Mouse (Mus musculus): ENCODE measurements around the gene B3gnt2. TPM values are rescaled to one million over a fixed set of nuclear protein-coding genes. Genes with fewer than 3 reads are reported as not detected.
A peak's percentile ranks its signal among the peaks of the same experiment; 100 is the strongest.

The B3gnt2 gene
- polyA plus RNA-seq (2015; fragmentation: Nextera tagmentation; extraction: Ambion mirVana), result 1.9 and 2.3 TPM in 2 replicates

DNA sequence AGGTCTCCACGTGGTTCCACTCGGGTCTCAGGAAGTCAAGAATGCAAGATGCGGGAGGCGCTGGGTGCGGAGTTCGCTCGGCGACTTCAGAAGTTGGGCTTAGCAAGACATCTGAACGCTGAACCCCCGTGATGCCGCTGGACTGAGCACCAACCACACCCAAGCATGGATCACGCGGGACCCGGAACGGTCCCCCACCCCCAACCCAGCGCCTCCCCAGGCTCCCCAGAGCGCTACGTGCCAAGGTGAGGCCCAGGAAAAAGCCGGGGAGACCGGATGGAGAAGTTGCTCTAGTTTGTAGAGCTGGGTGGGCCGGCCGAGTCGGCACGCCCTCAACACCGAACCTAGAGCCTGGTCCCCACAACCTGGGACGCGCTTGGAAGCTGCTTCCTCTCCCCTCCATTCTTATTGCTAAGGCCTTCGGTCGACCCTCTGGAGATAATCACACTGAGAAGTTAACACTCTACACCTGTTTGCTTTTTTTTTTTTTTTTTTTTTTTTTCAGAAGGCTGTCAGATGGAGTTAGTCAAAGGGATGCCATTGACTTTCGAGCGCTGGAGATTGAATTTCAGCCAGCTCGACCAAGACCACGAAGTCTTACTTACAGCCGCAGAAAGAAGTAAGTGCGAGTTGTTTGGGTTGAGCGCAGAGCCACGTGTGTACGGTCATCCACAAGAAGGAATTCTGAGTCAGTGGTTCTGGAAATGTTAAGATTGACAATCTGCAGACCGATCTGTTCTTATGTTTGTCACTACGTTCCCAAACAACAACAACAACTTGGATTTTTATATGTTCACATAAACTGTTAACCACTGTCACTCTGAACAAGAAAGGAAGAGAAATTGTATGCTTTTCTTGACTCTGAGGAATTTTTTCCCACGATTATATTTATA is at the start of gene B3gnt2:
TSS of gene B3gnt2 (minus strand) at position 627 of the 893 bp plus-strand sequence.
- WGBS, result 6% methylated on average over 41 of the region's 41 CpGs
- Histone ChIP-seq H3K4me3 (peak within 1 kb of the TSS; percentile 56), H3K27me3 (peaks cover 44% of the 10 kb centered on the region)

DNA sequence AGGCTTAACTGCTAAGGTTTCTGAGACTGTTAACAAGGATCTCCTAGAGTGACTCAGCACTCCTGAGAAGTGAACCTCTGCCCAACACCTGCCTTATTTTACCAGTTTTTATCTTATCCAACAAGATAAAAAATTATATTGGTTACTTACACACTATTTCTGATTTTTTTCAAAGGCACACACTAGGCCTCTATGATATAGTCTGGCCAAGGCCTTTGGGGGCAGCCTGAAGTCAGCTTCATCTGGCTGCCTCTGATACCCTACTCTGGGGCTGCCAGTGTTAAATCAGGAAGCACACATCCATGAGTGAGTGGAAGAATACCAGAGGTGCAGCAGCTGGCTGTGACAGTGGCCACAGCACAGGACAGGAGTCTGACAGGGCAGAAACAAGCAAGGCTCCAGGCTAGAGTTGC is 45.7 kb upstream of the B3gnt2 start:
- Histone ChIP-seq H3K27me3 (no peaks in the 10 kb centered on the region), H3K27ac (replicated peaks) (no peak overlapping the region), H3K9me3 (no peaks in the 10 kb centered on the region), H3K9ac (replicated peaks) (no peak overlapping the region), H3K4me3 (no peak overlapping the region), H3K4me2 (replicated peaks) (no peak overlapping the region), H3K4me1 (no peaks in the 10 kb centered on the region), H3K36me3 (no peaks in the 10 kb centered on the region)
- ATAC-seq (replicated peaks), result no peak

More for the DNA sequence above, at the start of gene B3gnt2:
- H3K9ac ChIP-seq (replicated peaks), result peak within 1 kb of the TSS; percentile 47
- H3K4me1 ChIP-seq, result peaks cover 42% of the 10 kb centered on the region
- ATAC-seq (replicated peaks), result no peak; the same call in 1 of the 2 replicates
- H3K27ac ChIP-seq (replicated peaks), result no peak within 1 kb of the TSS
- peak within 1 kb of the TSS; percentile 100 for H3K4me2 ChIP-seq (replicated peaks)
- no peaks in the 10 kb centered on the region for H3K36me3 ChIP-seq
- H3K9me3 ChIP-seq, result no peaks in the 10 kb centered on the region

DNA sequence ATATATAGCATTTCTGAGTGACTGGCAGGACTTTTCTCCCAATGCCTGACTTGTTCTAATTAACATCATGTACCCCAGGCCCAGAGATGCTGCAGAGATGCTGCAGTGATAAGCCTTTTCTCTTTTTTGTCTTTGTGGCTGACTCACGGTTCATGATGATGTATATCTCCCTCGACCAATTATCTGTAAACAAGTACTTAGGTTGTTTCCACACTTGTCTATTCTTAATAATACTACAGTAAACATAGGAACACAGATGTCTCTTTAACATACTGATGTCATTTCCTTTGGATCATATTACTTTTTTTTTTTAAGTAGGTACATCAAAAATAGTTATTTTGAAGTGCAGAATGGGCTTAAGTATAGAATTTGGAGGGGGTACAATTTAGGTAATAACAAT is 42.2 kb upstream of the B3gnt2 start:
- no peaks in the 10 kb centered on the region for H3K36me3 ChIP-seq
- 70% methylated on average over 2 of the region's 2 CpGs for WGBS
- ATAC-seq (replicated peaks), result no peak
- no peaks in the 10 kb centered on the region for H3K27me3 ChIP-seq
- H3K27ac ChIP-seq (replicated peaks), result no peak overlapping the region
- no peaks in the 10 kb centered on the region for H3K9me3 ChIP-seq
- H3K9ac ChIP-seq (replicated peaks), result no peak overlapping the region
- H3K4me1 ChIP-seq, result no peaks in the 10 kb centered on the region
- H3K4me2 ChIP-seq (replicated peaks), result no peak overlapping the region
- no peak overlapping the region for H3K4me3 ChIP-seq

DNA sequence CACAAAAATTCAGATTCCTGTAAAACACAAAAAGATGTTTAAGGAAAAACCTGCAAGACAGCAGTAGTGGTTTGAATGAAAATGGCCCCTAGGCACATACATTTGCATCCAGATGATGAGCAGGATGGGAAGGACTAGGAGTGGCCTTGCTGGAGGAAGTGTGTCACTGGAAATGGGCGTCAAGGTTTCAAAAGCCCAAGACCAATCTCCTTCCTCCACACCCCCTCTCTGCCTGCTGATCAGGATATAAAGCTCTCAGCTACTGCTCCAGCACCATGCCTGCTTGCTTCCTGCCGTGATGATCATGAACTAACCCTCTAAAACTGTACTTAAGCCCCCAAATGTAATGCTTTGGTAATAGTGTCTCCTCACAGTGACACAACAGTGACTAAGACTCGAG is 39.3 kb upstream of the B3gnt2 start:
- Histone ChIP-seq H3K4me2 (replicated peaks) (no peak overlapping the region), H3K9me3 (no peaks in the 10 kb centered on the region), H3K9ac (replicated peaks) (no peak overlapping the region), H3K27me3 (no peaks in the 10 kb centered on the region), H3K4me3 (no peak overlapping the region), H3K4me1 (no peaks in the 10 kb centered on the region), H3K36me3 (no peaks in the 10 kb centered on the region), H3K27ac (replicated peaks) (no peak overlapping the region)
- 87% methylated on average over 3 of the region's 3 CpGs for WGBS
- no peak for ATAC-seq (replicated peaks)

DNA sequence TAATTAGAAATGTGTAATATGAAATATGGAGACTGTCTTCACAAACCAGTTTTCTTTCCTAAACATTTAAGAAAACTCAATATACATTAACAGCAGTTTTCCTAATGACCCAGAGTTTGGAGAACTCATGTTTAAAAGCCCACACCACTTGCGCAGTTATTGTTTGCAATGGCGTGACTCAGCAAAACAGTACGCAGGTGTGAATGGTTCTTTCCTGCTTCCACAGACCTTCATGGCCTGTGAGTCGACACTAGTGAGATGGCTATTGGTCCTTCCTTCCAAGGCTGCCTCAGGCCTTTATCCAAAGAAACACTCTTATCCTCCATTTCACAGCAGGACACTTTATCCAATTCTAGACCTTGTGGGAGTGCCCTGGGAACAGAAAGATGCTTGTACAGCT is 36.9 kb upstream of the B3gnt2 start:
- WGBS, result 93% methylated on average over 4 of the region's 4 CpGs
- no peaks in the 10 kb centered on the region for H3K9me3 ChIP-seq
- no peak overlapping the region for H3K9ac ChIP-seq (replicated peaks)
- no peaks in the 10 kb centered on the region for H3K27me3 ChIP-seq
- no peak overlapping the region for H3K4me3 ChIP-seq
- no peak overlapping the region for H3K4me2 ChIP-seq (replicated peaks)
- no peaks in the 10 kb centered on the region for H3K36me3 ChIP-seq
- ATAC-seq (replicated peaks), result no peak
- no peaks in the 10 kb centered on the region for H3K4me1 ChIP-seq
- no peak overlapping the region for H3K27ac ChIP-seq (replicated peaks)

DNA sequence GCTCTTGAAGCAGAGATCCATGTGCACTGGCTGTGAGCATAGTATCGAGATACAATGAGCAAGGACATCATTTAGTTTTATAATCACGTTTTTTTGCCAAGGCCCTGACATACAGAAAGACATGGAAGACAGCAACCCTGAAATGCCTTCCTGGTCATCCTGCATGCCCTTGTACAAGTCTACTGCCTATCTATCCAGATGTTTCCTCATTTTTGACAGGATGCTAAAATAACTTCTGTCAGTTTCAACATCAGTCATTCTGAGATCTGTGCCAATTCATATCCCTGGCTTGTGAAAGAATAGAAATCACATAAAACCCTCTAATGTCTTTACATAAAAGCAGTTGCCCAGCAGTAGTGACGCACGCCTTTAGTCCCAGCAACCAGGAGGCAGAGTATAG is 36.4 kb upstream of the B3gnt2 start:
- H3K27me3 ChIP-seq, result no peaks in the 10 kb centered on the region
- 94% methylated on average over 4 of the region's 4 CpGs for WGBS
- H3K9me3 ChIP-seq, result no peaks in the 10 kb centered on the region
- H3K4me3 ChIP-seq, result no peak overlapping the region
- H3K4me2 ChIP-seq (replicated peaks), result no peak overlapping the region
- no peak for ATAC-seq (replicated peaks)
- no peaks in the 10 kb centered on the region for H3K36me3 ChIP-seq
- H3K27ac ChIP-seq (replicated peaks), result no peak overlapping the region
- no peaks in the 10 kb centered on the region for H3K4me1 ChIP-seq
- no peak overlapping the region for H3K9ac ChIP-seq (replicated peaks)

DNA sequence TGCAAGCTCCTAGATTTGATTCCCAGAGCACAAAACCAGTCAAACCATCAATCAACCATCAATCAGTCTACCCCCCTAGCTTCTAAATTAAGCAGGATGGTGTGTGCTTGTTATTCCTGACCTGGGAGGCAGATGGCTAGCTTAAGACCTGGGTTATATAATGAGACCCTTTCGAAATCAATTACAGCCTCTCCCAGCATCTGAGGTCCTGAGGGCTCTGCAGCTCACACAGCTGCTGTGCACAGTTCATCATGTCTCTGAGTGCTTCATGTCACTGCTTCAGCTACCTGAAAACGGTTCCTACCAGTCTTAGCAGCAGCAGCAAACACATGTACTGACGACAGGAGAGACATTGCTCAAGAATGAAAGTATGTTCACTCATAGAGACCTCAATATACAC is 32.3 kb upstream of the B3gnt2 start:
- ATAC-seq (replicated peaks), result no peak
- Histone ChIP-seq H3K27me3 (no peaks in the 10 kb centered on the region), H3K9me3 (no peaks in the 10 kb centered on the region), H3K4me3 (no peak overlapping the region), H3K9ac (replicated peaks) (no peak overlapping the region), H3K36me3 (no peaks in the 10 kb centered on the region), H3K27ac (replicated peaks) (no peak overlapping the region), H3K4me2 (replicated peaks) (no peak overlapping the region), H3K4me1 (no peaks in the 10 kb centered on the region)
- 73% methylated on average over 3 of the region's 3 CpGs for WGBS

DNA sequence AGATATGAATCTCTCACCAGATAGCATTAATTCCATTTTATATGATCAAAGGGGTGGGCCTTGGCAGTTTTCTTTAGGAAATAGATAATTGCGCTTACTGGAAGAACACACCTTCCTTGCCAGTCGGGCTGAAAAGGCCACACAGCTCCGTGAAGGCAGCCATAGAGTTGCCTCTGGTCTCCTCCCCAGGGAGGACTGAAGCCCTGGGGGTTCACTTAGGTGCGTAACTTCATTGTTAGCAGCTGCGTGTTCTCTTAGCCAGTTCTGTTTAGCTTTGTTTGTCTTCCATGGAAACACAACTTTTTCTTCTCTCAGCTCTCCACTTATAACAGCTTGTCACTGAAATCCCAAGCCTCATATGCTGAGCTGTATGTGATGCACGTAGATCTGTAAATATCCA is 31.7 kb upstream of the B3gnt2 start:
- Histone ChIP-seq H3K27me3 (no peaks in the 10 kb centered on the region), H3K27ac (replicated peaks) (no peak overlapping the region), H3K4me2 (replicated peaks) (no peak overlapping the region), H3K9me3 (no peaks in the 10 kb centered on the region), H3K4me1 (no peaks in the 10 kb centered on the region), H3K9ac (replicated peaks) (no peak overlapping the region), H3K36me3 (no peaks in the 10 kb centered on the region), H3K4me3 (no peak overlapping the region)
- 84% methylated on average over 6 of the region's 6 CpGs for WGBS
- ATAC-seq (replicated peaks), result no peak

DNA sequence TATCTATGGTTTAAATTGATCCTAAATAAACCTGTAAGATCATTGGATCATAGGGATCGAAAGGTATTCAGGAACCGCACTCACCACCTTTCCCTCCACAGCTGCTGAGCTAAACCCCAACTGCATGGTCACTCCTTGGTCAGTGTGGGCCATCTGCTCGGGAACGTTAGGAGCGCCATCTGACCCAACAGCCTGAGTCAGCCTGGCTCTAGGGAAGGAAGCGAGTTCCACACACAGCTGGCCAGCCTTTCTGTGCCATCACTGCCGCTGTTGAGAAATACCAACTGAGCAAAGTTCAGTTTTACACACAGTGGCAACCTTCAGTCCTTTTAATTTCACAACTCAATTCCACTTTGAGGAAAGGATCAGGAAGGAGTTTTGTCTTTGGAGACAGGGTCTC is 31.1 kb upstream of the B3gnt2 start:
- Histone ChIP-seq H3K9ac (replicated peaks) (no peak overlapping the region), H3K4me1 (no peaks in the 10 kb centered on the region), H3K4me2 (replicated peaks) (no peak overlapping the region), H3K27ac (replicated peaks) (no peak overlapping the region), H3K4me3 (no peak overlapping the region), H3K9me3 (no peaks in the 10 kb centered on the region), H3K36me3 (no peaks in the 10 kb centered on the region), H3K27me3 (no peaks in the 10 kb centered on the region)
- no peak for ATAC-seq (replicated peaks)
- 93% methylated on average over 7 of the region's 7 CpGs for WGBS

DNA sequence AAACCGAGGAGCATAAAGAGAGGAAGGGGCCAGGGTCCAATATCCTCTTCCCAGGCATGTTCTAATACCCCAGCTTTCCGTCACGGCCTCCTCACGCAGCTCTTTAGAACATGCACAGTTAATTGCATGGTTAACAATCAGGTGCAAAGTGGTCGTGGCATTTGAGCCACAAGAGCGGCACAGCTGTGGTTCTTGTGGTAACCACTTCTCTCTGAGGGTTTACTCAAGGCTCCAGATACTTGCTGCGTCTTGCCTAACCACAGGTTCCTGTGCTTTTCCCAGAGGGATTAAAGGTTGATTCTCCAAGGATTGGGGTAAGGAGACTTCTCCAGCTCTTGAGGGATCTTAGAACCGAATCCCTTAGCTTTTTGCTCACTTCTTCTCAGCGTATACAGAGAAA is 30.5 kb upstream of the B3gnt2 start:
- Histone ChIP-seq H3K4me3 (no peak overlapping the region), H3K36me3 (no peaks in the 10 kb centered on the region), H3K27ac (replicated peaks) (no peak overlapping the region), H3K4me1 (no peaks in the 10 kb centered on the region), H3K27me3 (no peaks in the 10 kb centered on the region), H3K4me2 (replicated peaks) (no peak overlapping the region), H3K9ac (replicated peaks) (no peak overlapping the region), H3K9me3 (no peaks in the 10 kb centered on the region)
- ATAC-seq (replicated peaks), result no peak
- 71% methylated on average over 9 of the region's 9 CpGs for WGBS

DNA sequence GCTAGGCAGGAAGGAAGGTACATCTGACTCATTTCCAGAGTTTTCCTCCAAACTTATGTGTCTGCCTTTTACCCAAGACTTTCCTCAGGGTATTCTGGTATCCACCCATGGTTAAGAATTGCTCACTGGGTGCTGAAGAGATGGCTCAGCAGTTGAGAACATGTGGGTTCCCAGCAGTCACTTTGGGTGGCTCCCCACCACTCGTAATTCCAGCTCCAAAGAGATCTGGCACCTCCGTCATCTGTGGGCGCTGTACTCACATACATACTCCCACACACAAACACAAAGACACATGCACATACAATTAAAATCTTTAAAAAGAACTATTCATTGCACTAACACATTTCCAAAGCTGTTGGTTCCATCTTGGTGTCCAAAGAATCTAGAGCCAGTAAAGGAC is 28.5 kb upstream of the B3gnt2 start:
- Histone ChIP-seq H3K27ac (replicated peaks) (no peak overlapping the region), H3K4me1 (no peaks in the 10 kb centered on the region), H3K9ac (replicated peaks) (no peak overlapping the region), H3K27me3 (no peaks in the 10 kb centered on the region), H3K36me3 (no peaks in the 10 kb centered on the region), H3K4me3 (no peak overlapping the region), H3K9me3 (no peaks in the 10 kb centered on the region), H3K4me2 (replicated peaks) (no peak overlapping the region)
- no peak for ATAC-seq (replicated peaks)
- 88% methylated on average over 3 of the region's 3 CpGs for WGBS

DNA sequence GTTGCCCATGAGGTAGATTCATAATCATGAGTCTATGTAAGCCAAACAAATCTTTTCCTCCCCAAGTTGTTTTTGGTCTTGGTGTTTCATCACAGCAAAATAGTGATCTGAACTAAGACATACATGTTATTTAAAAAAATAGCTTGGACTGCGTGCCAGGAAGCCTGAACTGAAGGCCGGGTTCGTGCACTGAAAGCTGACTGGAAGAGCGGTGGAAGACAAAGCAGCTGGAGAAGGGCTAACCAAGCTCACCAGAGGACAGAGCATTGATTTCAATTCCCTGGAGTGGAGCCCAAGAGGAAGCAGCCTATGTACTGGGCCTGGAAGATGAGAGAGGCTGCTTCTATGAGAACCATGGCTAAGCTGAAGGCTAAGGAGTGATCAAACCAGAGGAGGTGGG is 26.2 kb upstream of the B3gnt2 start:
- Histone ChIP-seq H3K27ac (replicated peaks) (no peak overlapping the region), H3K4me1 (no peaks in the 10 kb centered on the region), H3K4me3 (no peak overlapping the region), H3K27me3 (no peaks in the 10 kb centered on the region), H3K4me2 (replicated peaks) (no peak overlapping the region), H3K9ac (replicated peaks) (no peak overlapping the region), H3K9me3 (no peaks in the 10 kb centered on the region), H3K36me3 (no peaks in the 10 kb centered on the region)
- no peak for ATAC-seq (replicated peaks)
- WGBS, result 97% methylated on average over 4 of the region's 4 CpGs

DNA sequence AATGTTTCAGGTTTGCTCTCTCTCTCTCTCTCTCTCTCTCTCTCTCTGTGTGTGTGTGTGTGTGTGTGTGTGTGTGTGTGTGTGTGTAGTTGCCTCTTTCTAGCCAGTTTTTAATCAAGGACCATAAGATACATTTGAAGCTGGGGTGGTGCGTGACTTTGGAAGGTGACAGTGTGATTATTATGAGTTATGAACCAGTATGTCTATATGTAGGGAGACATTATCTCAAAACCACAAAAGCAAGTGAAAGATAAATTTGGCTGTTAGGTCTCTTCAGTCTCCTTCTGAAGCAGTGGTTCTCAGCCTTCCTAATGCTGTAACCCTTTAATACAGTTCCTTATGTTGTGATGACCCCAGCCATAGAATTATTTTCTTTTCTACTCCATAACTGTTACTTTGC is 24.6 kb upstream of the B3gnt2 start:
- ATAC-seq (replicated peaks), result no peak
- no peak overlapping the region for H3K4me2 ChIP-seq (replicated peaks)
- no peaks in the 10 kb centered on the region for H3K4me1 ChIP-seq
- no peak overlapping the region for H3K9ac ChIP-seq (replicated peaks)
- no peak overlapping the region for H3K4me3 ChIP-seq
- no peaks in the 10 kb centered on the region for H3K9me3 ChIP-seq
- 96% methylated on average over 1 of the region's 1 CpGs for WGBS
- no peaks in the 10 kb centered on the region for H3K27me3 ChIP-seq
- H3K36me3 ChIP-seq, result no peaks in the 10 kb centered on the region
- H3K27ac ChIP-seq (replicated peaks), result no peak overlapping the region
